Mouse (Mus musculus) adrenal gland (tissue): ENCODE data around the gene Tnrc6a.
"Not testable (repeated sequence)": the region's sequence is repeated elsewhere in the genome, so short reads cannot be mapped to it uniquely, and the experiment has no call there.

Source experiments
- intact Hi-C: fragments of 180-260 bp; cut with DNase I; formaldehyde crosslinking; loops from one replicate; pipeline ENCODE4 v1.15.1; 2025
- long read RNA-seq, 2 experiments: library from polyadenylated mRNA; unstranded; transcript quantifications; one replicate each; pipeline ENCODE4 v2.0.0; 2020; ENCODE audit warnings: borderline replicate concordance in 1 of 2; ENCODE audit not compliant: insufficient replicate concordance in 1 of 2

Tnrc6a gene
- long read RNA-seq, experiment 1, partial matches to known transcripts, result 16 of 16 reads
- long read RNA-seq, experiment 1, other reads (novel, unspliced or antisense), result 0 of 16 reads
- long read RNA-seq, experiment 2, partial matches to known transcripts, result 12 of 15 reads
- long read RNA-seq, experiment 2, other reads (novel, unspliced or antisense), result 3 of 15 reads

DNA sequence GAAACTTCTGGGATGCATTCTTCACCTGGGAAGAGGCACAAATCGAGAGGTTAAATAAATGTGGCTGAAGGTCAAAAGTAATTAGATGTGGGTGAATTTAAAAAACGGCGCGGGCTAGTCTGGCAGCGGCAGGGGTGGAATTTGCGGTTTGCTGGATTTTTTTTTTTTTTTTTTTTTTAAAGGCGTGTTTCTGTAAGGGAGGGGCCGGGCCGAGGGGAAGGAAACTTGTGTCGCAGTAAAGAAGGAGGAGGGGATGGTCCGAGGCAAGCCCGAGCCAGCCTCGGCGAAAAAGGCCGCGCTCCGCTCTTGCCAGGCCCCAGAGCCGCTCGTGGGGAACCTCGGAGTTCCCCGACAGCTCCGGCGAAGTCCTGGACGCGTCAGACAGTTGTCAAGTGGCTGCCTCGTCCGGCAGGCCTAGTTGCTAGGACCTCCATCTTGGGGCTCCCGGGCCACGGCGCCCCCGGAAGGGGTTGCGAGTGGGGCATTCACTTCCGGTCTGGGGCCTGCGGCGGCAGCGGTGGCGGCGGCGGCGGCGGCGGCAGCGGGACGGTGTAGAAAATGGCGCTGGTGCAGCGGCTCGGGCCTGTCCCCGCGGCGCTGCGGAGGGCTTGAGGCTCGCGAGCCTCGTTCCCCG, at the start of gene Tnrc6a:
Tnrc6a (plus strand) TSS at position 221 of the 634 bp plus-strand sequence.
- intact Hi-C loops, result no loop called here

DNA sequence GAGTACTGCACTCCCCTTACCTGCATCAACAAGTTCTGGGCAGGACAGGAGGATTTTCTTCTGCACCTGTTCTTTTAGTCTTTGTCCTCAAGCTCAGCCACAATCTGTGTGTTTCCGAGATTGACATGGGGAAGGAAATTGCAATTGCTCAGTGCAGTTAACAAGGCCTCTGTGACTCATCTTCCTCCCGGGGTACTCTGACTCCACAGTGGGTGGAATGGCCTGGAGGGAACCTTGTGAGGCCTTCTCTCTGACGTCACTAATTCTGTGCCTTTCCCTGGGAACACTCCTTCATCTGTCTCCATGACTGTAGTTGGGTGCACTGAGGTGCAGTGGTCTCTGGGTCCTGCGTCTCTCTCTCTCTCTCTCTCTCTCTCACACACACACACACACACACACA, 41.4 kb upstream of the Tnrc6a start:
- intact Hi-C loops, result no loop called here

DNA sequence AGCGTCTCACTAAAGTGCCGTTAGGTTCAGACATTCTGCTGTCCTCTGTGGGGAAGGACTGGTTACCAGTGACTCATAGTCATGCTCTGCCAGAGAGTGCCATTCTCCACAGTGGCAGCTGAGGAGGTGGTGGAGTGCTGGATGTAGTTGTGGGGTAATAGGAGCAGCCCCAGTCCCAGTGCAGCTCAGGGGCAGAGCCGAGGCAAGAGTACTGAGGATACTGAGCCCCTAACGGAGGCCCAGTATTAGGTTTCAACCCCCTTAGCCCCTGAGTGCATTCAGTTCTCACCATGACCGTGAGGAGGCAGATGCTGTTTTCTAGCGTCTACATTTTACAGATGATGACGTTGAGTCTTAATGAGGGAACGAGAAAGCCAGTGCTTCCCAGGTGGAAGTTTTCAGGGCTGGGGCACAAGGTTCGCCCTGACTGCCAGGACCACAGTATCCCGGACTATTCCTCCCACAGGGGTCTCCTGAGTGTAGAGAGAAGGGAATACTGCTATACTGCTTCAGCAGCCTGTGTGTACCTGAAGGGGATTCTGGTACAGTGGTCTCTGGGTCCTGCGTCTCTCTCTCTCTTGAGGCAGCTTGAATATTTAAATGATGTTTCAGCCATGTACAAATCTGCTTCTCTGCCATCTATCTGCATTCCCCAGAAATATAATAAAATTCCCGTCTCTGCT, 40.1 kb upstream of the Tnrc6a start:
- intact Hi-C loops, result no loop called here

DNA sequence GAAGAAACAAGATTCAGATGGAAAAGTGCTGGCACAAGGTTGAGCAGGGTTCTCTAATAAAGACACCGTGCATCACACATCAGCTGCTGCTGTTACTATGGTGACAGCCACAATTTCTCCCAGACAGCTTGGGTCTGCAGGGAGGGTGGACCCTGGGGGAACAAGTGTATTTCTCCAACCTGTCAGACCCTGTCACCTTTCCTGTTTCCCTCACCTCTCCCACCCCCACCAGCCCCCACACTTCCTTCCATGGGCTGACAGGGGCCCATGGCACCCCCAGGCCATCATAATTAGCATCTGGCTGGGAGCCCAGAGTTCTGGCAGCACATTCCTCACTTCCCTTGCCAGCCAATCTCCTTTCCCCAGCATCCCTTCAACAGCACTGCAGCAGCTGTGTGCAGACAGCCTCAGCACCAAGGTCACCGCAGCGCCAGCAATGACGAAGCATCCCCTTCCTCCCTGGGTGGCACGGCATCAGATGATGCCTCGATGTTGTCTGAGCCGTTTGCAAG, 39.4 kb upstream of the Tnrc6a start:
- intact Hi-C loops, result no loop called here

DNA sequence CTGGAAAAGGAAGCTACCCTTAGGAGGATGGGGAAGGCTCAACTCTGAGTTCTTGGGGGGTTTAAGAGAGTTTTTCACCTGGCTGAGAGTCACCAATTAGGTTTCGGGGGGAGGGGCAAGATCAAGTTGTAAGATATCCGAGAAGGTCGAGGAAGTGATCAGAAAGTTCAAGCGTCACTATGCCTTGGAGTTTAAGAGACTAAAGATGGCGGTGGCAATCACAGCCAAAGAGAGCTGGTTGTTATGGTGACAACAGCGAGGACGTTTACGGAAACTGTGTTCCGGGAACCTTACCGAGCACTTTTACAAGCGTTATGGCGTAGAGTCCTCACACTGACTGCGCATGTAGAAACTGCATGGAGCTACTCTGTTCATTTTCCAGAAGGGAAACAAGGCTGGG, 39.0 kb upstream of the Tnrc6a start:
- intact Hi-C loops, result no loop called here

DNA sequence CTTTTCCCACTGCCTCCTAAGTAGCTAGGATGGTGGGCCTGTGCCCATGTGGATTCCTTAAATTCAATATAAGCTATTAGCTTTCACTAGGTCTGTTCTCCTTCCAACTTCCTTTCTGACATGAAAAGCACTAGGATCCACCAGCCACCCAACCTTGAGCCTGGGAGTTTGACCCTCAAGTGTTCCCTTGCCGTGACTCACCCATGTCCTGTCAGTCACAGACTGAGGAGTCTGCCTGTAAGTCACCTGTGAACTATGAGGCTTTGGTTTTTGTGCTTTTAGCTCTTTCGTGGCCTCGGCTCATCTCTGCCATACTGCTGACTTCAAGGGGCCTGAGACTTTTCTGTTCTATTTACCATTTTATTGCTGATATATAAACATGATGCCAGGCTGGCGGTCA, 34.8 kb upstream of the Tnrc6a start:
- intact Hi-C loops, result no loop called here

DNA sequence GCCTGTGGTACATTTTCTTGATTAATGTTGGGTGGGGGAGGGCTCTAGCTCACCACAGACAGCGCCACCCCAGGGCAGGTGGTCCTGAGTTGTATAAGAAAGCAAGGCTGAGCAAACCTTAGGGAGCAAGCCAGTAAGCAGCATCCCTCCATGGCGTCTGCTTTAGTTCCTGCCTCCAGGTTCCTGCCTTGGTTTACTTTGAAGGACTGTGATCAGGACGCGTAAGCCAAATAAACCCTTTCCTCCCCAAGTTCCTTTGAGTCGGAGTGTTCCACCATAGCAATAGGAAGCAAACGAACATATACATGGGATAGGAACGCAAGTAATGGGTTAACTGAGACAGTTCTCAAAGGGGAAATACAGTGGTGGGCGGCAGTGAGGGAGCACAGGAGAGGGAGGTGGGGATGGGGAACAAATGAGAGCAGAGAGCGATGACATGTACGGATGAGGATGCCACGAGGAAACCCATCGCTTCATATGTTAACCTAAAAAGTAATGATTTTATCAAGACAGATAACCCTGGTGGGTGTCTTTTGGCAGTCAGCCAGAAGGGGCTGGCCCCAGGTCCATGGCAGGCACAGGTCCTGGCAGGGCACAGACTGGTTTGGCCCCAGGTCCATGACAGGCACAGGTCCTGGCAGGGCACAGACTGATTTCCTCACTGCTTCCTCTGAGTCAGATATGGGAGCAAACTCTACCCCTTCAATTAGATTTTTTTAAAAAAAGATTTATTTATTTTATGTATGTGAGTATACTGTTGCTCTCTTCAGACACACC, 27.2 kb upstream of the Tnrc6a start:
- intact Hi-C loops, result no loop called here

DNA sequence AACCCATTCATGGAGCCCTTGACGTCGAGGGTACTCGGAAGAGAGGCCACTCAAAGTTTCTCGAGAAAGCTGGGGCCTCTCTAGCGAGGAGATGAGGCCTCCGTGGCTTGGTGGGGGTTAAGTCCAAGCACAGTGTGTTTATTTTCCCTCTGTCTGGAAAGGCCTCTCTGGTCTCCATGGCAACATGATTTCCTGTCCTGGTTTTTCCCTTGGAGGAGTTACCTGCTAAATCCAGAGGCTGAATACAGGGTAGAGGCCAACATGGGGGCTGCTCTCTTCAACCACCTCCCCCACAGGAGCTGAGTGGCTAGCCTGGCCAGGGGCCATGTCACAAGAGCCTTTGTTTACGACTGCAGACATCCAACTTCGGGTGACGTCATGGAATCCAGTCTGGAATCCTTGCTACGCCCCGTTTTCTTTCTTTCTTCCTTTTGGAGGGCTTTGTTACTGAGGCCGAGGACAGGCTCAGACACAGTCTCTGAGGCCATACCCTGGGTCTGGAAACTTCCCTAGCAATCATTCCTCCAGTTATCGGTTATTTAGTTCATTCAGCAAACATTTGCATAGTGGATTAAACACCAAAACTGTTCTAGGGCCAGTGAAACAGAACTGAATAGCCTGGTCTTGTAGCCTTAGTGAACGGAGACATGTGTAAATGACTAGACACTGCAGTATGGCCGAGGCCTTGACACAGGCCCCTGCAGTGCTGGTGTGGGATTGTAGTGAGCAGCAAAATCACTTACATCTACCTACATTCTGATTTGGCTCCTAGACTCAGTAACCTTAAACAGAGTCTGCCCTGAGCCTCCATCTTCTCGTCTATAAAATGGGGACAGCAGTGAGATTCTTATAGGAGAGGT, 25.6 kb upstream of the Tnrc6a start:
- intact Hi-C loops, result no loop called here

DNA sequence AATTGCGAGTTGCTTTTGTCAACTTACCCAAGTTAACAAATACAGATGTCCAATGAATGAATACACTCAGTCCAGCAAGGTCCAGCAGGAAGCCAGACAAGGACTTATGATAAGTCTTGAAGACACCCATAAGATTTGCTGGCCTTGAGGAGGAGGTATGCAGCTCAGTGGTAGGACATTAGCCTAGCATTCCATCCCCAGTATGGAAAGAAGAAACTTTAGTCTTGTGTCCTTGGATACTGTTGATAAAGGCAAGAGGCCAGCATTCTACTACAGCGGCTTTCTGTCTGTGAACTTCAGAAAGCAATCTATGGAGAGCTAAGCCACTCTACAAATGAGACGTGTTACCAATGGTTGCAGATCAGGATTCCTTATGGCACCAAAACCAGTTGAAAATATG, 22.4 kb upstream of the Tnrc6a start:
- intact Hi-C loops, result no loop called here

DNA sequence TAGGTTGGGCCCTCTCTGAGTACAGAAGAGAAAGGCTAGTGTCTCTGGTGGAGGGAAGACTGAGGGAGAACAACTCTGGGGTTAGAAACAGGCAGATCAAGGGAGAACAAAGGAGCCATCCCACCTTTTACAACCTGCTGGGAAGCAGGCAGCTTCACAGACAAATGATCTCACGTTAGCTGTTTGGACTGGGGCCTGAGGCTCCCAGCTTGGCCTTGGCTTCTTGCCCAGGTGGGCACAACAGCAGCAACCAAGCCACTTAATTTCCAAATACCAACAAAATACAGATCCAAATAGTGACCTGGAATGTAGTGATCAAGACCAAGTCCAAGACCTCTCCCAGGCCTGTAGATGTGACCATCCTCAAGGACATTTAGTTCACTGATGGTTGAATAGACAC, 18.3 kb upstream of the Tnrc6a start:
- intact Hi-C loops, result not testable (repeated sequence)

DNA sequence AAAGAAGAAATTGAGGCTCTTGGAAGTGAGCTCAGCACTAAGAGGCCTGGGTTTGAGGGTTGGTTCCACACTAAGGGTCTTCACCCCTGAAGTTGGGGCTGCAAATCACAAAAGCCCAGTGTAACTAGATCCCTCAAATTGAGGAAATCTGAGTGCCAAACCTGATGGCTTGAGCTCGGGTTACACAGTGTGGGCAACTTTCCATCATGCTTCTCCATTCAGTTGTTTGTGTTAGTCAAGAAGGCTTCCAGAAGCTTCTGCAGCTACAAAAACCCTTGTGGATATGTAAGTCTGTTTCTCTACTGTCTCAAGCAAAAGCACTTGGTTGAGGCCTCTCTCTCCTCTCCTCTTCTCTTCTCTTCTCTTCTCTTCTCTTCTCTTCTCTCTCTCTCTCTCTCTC, 17.8 kb upstream of the Tnrc6a start:
- intact Hi-C loops, result no loop called here

DNA sequence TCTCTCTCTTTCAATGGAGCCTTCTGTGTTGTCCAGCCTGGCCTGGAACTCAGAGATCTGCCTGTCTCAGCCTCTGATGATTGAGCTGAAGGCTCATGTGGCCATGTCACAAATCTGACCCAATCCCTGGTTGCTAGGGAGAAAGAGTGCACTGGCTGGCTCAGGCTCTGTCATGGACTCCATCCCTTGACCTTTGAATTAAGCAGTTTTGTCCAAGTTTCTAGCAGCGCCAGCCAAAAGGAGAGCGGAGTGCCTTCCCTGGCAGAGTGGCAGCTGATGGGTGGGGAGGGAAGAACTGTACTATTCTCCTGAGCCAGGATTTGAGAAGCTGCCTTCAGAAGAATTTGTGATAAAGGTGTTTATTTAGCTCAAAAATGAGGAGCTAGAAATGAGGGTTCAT, 17.4 kb upstream of the Tnrc6a start:
- intact Hi-C loops, result no loop called here

DNA sequence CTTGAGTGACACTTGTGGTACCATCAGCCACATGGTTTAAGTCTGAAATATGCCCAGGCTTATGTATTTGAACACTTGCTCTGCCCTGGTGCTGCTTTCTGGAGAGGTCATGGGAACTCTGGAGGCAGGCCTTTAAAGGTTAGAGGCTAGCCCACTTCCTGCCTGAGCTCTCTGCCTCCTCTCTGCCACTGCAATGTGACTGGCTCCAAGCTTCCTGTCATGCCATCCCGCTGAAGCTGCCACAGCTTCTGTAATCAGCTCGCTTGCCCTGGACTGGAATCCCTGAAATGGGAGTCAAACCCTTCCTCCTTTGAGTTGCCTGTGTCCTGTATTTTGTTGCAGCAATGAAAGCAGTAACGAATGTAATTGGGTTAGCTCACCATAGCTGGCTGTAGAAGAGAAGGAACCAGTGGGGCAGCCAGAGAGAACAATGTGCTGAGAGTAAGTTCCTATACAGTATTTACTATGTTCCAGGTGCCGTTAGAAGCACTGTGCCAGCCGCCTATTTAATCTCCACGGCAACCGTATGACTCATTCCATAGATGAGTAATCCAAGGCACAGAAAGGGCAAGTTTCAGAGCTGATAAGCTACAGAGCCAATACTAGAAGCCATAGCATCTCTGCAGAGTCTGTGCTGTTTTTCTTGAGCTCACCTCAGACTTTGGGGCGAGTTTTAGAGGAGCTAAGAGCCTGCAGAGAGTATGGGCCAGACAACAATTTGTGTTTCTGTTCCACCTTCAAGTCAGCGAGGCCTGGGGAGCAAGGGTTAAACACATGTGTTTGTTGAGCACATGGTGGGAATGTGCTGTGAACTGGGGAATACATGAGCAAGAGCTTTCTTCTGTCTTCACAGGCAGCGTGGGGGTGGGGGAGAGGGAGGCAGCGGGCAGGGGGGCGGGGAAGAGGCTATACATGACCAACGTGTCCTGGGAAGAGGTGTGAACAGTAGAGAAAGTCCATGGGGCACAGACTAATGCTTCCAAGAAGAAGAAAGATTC, 15.3 kb upstream of the Tnrc6a start:
- intact Hi-C loops, result no loop called here

DNA sequence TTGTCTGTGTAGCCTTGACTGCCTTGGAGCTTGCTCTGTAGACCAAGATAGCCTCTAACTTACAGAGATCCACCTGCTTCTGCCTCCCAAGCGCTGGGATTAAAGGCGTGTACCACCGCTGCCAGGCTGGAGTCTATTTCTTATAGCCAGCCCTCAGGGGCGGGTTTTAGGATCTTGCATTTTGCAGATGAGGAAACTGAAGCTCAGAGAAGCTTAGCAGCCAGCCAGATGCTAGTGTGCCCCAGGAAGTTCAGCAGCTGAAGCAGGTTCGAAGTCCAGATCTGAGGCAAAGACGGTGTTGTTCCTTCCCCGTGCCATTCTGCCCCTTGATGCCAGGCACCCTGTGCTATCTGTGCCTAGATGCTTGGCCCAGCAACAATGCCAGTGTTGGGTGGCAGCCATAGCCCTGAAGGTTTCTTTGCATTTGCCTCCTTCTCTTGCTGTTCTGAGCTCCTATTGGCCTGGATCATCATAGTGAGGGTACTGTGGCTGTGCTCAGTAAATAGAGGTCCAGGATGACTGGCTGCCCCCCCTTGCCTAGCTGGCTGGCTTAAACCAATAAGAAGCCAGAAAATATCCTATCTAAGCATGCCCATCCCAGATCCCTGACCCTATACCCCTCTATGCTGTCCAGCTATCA, 14.2 kb upstream of the Tnrc6a start:
- intact Hi-C loops, result no loop called here

DNA sequence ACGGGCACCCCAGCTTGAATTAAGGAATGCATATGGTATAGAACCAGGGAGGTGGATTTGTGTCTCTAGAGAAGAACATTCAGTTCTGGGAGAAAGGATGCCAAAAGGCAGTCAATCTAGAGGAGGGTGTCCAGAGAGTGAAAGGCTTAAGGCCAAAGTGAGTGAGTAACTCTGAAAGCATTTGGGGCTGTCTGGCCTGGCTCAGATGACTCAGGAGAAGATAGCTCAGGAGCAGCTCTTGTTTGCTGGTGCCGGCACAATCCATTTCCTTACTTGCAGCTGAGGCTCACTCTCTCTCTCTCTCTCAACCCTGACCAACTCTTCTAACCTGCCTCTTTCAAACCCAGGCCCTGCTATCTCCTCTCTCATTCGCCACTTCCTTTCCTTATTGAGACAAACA, 13.6 kb upstream of the Tnrc6a start:
- intact Hi-C loops, result no loop called here

DNA sequence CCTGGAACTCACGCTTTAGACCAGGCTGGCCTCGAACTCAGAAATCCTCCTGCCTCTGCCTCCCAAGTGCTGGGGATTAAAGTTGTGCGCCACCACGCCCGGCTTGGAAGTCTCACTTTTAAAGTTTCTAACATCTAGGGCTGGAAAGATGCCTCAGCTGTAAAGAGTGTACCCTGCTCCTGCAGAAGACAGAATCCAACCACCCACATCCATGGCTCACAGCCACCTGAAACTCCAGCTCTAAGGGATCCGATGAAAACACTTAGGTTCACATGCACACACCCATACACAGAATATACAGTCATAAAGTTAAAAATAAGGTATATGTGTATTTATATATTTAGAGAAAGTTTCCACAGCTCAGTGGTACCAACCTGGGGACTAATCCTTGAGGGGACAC, 10.1 kb upstream of the Tnrc6a start:
- intact Hi-C loops, result no loop called here

DNA sequence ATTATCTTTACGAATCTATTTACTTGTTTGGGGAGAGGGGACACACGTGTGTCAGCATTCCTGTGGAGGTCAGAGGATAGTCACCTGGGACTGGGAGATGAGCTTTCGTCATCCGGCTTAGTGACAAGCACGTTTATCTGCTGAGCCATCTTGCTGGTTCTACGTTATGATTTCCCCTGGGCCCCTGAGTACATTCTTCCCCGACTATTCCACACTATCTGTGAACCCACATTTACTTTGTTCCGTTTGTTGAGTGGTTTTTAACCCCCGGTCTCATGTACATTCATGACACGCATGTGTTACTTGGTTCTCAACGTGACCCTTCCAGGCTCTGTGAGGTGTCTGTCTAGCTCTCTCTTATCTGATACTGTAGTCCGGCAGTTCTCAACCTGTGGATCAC, 6.9 kb upstream of the Tnrc6a start:
- intact Hi-C loops, result no loop called here

DNA sequence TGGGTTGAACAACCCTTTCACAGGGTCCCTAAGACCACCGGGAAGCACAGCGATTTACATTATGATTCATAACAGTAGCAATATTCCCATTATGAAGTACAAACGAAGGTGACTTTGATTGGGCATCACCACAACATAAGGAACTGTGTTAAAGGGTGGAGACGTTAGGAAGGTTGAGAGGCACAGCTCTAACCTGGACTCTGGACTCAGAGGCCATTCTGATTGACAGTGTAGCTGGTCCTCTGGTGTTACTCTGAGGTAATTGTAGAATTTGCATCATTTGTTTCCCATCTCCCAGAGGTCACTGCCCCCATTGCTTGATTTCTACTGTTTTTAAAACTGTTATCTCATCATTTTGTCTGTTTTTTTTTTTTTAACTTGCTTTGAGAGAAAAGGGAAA, 6.5 kb upstream of the Tnrc6a start:
- intact Hi-C loops, result no loop called here

DNA sequence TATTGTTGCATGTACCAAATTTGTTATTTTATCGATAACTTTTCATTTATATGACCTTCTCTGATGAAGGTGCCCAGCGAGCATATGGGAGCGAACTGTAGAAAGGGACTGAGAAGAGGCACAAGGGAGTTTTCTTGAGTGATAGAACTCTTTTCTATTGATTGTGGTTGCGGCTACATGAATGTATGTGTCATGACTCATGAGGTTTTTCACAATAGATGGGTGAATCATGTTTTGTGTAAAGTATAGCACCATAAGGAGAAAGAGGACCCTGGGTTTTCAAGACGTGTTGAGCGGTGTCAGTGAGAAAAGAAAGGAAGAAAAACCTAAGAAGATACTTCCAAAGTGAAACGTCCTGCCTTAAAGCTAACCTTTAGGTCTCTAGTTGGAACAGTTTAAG, 3.2 kb upstream of the Tnrc6a start:
- intact Hi-C loops, result no loop called here
